Mouse (Mus musculus) brain, embryonic 14.5 days (tissue): Measurements from ENCODE around the gene Aig1. TPM values are rescaled to one million over a fixed set of nuclear protein-coding genes. Genes with fewer than 3 reads are reported as not detected.

ENCODE experiments used
- DNase-seq: peaks from one replicate; pipeline ENCODE4 v3.0.0-alpha.2; 2011; ENCODE audit warnings: low read depth
- CTCF ChIP-seq: fragments of 200-500 bp; IDR thresholded peaks from 2 replicates; pipeline ENCODE4 v1.5.1; 2012; ENCODE audit warnings: inconsistent platforms, mild to moderate bottlenecking, moderate library complexity, borderline replicate concordance; ENCODE audit not compliant: insufficient read depth, insufficient read length; ENCODE audit errors: extremely low read depth
- POLR2A ChIP-seq: fragments of 200-500 bp; IDR thresholded peaks from 2 replicates; pipeline ENCODE4 v1.6.1; 2012; ENCODE audit warnings: mild to moderate bottlenecking, inconsistent platforms, borderline replicate concordance; ENCODE audit not compliant: poor library complexity, insufficient read depth, insufficient read length, severe bottlenecking; ENCODE audit errors: extremely low read depth
- polyA plus RNA-seq: library from polyadenylated mRNA; depleted of rRNA; stranded (reverse); fragments of >200 nt; gene quantifications from 2 replicates; pipeline ENCODE4 v1.2.3, GENCODE M21; 2012

Aig1 gene
- polyA plus RNA-seq, 1 experiment, result 47.5 TPM

DNA sequence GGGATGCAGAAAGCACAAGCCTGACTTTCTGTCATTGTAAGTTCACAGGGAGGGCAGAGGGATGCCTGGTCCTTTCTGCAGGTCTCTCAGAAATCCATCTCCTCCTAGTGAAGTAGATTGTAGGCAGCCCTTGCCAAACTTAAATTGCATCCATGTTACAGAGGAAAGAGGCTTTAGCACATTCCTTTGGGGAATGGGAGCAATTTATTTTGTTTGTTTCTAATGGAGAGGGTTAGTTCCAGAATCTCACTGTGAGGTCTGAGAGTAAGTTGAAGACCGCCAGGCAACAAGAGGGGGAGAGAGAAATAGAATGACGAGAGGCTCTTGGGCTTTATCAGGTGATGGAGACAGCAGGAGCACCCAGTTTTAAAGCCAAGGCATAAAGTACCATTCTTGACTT lies 155.7 kb downstream of the Aig1 start:
- TF ChIP-seq POLR2A, result no peak
- no peak for TF ChIP-seq CTCF
- no peak for DNase-seq

DNA sequence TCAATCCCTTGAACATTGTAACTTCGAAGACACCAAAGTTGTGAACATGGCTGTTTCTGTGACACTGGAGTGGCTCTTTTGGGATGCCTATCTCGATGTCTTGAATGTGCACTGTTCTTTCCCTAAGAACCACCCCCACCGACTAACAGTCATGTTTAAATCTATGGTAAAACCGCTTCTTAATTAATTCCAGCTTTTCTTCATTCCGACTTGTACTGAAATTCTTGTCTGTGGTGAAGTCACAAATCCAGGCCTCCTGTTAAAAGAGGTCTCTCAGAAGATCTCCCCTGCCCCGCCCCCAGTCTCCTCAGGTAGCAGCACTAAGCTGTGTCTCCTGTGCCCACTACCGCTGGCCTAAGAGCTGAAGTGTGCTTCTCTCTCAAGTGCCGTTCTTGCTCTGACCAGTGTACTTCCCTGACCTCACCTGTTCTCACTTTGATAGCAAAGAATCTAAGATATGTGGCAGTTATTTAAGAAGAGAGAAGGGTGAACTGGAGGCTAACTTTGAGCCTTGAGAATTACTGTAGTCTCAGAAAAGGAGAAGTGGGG lies 157.4 kb downstream of the Aig1 start:
- no peak for DNase-seq
- no peak for TF ChIP-seq POLR2A
- no peak for TF ChIP-seq CTCF

GRCm38 (mm10) chr10:13705771-13706170 lies 163.0 kb downstream of the Aig1 start:
- DNase-seq, result no peak
- TF ChIP-seq POLR2A, result no peak
- no peak for TF ChIP-seq CTCF

GRCm38 (mm10) chr10:13702688-13703087 lies 166.1 kb downstream of the Aig1 start:
- DNase-seq, result no peak
- TF ChIP-seq POLR2A, result no peak

- TF ChIP-seq CTCF, result no peak
- TF ChIP-seq POLR2A, result no peak
- no peak for DNase-seq
Measured at GRCm38 (mm10) chr10:13702043-13702442, 166.7 kb downstream of the Aig1 start.

DNA sequence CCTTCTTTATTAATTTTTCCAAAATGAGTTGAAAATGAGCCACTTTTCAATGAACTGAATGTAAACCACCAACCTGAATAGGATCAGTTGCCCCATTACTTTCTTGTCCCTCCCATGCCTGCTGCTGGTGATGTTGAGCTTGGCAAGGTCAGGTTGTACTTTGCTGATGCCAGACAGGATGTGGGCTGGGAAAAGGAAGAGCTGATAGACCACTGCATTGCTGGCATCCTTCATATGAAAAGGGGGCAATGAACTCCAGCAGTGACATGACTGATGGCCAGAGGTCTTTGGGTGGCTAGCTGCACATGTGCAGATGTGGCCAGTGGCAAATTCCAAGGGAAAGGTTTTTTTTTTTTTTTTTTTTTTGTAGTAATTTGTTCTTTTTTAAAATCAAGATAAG lies 172.5 kb downstream of the Aig1 start:
- DNase-seq, result no peak

DNA sequence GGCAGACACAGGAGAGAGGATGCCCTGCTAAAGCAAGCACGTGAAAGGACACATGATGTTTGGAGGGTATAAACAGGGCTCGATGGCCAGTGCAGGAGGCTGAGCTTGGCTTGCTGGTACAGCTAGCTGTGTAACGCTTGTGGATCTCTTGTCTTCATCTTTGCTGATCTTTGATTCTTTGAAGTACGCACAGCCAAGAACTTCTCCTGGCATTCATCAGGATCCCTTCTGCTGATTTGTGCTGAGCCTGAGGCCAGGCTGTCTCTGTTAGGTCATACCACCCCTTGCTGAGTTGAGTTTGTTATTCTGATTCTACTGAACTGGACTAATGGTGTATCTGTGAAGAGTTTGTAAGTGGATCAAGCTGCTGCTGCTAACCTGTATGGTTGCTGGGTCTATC lies 175.5 kb downstream of the Aig1 start:
- DNase-seq, result no peak
- TF ChIP-seq POLR2A, result no peak
- no peak for TF ChIP-seq CTCF

More for the DNA sequence above, 172.5 kb downstream of the Aig1 start:
- no peak for TF ChIP-seq POLR2A
- no peak for TF ChIP-seq CTCF

- TF ChIP-seq POLR2A (no peak), CTCF (no peak)
- no peak for DNase-seq
Measured at GRCm38 (mm10) chr10:13690773-13691172, 178.0 kb downstream of the Aig1 start.

DNA sequence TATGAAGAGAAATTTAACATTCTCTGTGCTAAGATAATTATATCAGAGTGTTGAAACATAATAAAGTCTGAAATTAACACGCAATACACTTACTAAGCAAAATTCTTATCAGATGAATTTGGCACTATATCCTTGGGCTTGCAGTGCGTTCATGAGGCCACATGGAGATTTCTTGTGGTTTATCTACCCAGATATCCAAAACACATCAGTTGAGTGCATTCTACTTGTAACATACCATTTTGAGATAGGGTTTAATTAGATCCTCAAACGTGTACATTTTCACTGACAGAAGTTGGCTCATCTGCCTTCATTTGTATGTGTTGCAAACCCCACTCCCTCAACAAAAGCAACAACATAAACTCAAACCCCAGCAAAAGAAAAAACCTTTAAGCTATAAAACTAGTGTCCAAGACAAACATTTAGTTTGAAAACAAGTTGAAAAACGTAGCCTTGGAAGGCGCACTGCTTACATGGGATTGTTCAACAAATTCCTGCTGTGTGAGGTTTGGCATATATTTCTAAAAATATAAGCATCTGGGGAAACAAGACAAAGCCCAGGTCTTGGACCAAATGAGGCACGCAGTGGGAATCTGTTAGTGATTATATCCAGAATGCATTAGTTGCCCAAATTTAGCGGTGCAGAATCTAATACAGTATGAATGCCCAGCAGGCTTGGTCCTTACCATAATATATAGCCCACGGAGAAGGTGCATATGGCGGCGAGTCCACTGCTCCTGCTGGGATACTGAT lies 178.8 kb downstream of the Aig1 start:
- no peak for DNase-seq
- TF ChIP-seq CTCF (no peak), POLR2A (no peak)

- no peak for TF ChIP-seq POLR2A
- TF ChIP-seq CTCF, result no peak
- DNase-seq, result peak; percentile 84
Measured at GRCm38 (mm10) chr10:13688386-13689120, 180.2 kb downstream of the Aig1 start.

GRCm38 (mm10) chr10:13687182-13687810 lies 181.5 kb downstream of the Aig1 start:
- no peak for DNase-seq
- TF ChIP-seq CTCF (no peak), POLR2A (no peak)

- DNase-seq, result no peak
- TF ChIP-seq CTCF (no peak), POLR2A (no peak)
Measured at GRCm38 (mm10) chr10:13686127-13686526, 182.7 kb downstream of the Aig1 start.

DNA sequence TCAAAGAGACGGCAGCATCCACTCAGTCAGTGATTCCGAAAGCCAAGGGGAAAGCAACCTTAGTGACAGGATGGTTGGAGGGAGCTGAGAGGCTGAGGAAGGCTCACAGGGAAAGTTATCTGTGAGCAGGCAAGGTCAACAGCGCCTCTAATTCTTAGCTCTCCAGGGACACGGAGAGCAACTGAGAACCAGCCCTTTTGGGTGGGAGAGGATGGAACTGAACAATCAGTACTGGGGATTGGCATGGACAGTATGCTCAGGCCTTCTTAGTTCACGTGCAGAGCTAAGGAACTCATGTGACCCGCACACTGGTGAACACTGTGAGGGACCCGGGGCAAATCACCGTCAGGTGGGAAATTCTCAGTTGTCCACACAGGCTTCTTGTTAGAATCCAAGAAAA lies 183.4 kb downstream of the Aig1 start:
- no peak for DNase-seq
- TF ChIP-seq CTCF (no peak), POLR2A (no peak)
